33 mouse cellular contexts compared by ENCODE assay signal in genomic region chr9:116596046-116596445, GRCm38 (mm10).
"Had no signal": no experiment of that assay in that cellular context is flagged by ENCODE, and none has a peak within 500 bp of the region (broad histone marks: within the 10 kb centered on the region; RNA-seq: fewer than 3 reads in every experiment).

No protein-coding gene starts in this region.

- ATAC-seq: hindbrain, embryonic 16.5 days; hindbrain, postnatal 0 days; inflammation-experienced regulatory T-cells, adult 6 months; intestine, embryonic 15.5 days; intestine, embryonic 16.5 days; intestine, postnatal 0 days had no signal

- H3K4me1 ChIP-seq: hindbrain, embryonic 10.5 days; hindbrain, embryonic 12.5 days; hindbrain, embryonic 13.5 days; hindbrain, embryonic 15.5 days; intestine, embryonic 15.5 days; kidney, embryonic 15.5 days had no signal

- H3K36me3 ChIP-seq: heart, embryonic 15.5 days; hindbrain, embryonic 10.5 days; hindbrain, embryonic 12.5 days; hindbrain, embryonic 13.5 days; hindbrain, embryonic 15.5 days; intestine, embryonic 15.5 days had no signal

- H3K9me3 ChIP-seq: heart, embryonic 13.5 days; heart, embryonic 15.5 days; hindbrain, embryonic 10.5 days; hindbrain, embryonic 12.5 days; hindbrain, embryonic 13.5 days; hindbrain, embryonic 15.5 days; intestine, embryonic 15.5 days; kidney, embryonic 15.5 days had no signal

- H3K27me3 ChIP-seq: heart, embryonic 12.5 days; heart, embryonic 13.5 days; heart, embryonic 15.5 days; hindbrain, embryonic 12.5 days; hindbrain, embryonic 13.5 days; hindbrain, embryonic 15.5 days; intestine, embryonic 15.5 days; kidney, embryonic 15.5 days had no signal

- DNase-seq: heart, postnatal 10 days; heart, postnatal 14 days; heart, postnatal 36 days; heart, postnatal 4 days; kidney, adult 11 months; kidney, adult 18-20 months; kidney, adult 2 months; kidney, adult 8-10 months; kidney, adult 9 months; kidney, postnatal 10 days; kidney, postnatal 14 days; kidney, postnatal 25 days; kidney, postnatal 36 days; kidney, postnatal 4 days; layer of hippocampus, adult 9-11 months; layer of hippocampus, postnatal 36 days had no signal

- H3K4me3 ChIP-seq: heart, embryonic 12.5 days; heart, embryonic 13.5 days; heart, embryonic 15.5 days; hindbrain, embryonic 10.5 days; hindbrain, embryonic 12.5 days; hindbrain, embryonic 13.5 days; hindbrain, embryonic 15.5 days; intestine, embryonic 15.5 days; kidney, embryonic 15.5 days; layer of hippocampus, adult 2 months had no signal

- H3K27ac ChIP-seq: heart, embryonic 13.5 days; heart, embryonic 15.5 days; hindbrain, embryonic 10.5 days; hindbrain, embryonic 12.5 days; hindbrain, embryonic 13.5 days; hindbrain, embryonic 14.5 days; hindbrain, embryonic 15.5 days; hindbrain, postnatal 0 days; intestine, embryonic 15.5 days; kidney, embryonic 15.5 days; kidney, postnatal 0 days; layer of hippocampus, adult 2 months had no signal
